Mouse (Mus musculus) heart, postnatal 36 days (tissue): ENCODE measurements around the gene Iqcg. TPM values are rescaled to one million over a fixed set of nuclear protein-coding genes. Genes with fewer than 3 reads are reported as not detected.
"Not testable (repeated sequence)": the region's sequence is repeated elsewhere in the genome, so short reads cannot be mapped to it uniquely, and the experiment has no call there.

Experiments
- DNase-seq, 2 experiments: peaks; one replicate each; pipeline ENCODE4 v3.0.0; 2021 to 2022
- intact Hi-C: fragments of 180-260 bp; cut with DNase I; formaldehyde crosslinking; loops from one replicate; pipeline ENCODE4 v1.15.1; 2025
- total RNA-seq, 2 experiments: library from RNA; stranded (reverse); gene quantifications; 2 replicates each; pipeline ENCODE4 v1.2.3; 2021

The Iqcg gene
- total RNA-seq, 2 experiments from 2014 or later: 0.33 to 0.60 TPM

- DNase-seq, intact Hi-C loops: not testable (repeated sequence)
Observed at GRCm38 (mm10) chr16:33054927-33055326, 1.1 kb downstream of the Iqcg start.

- no peak for DNase-seq
- intact Hi-C loops: no loop called here
Observed at GRCm38 (mm10) chr16:33053141-33053540, 2.9 kb downstream of the Iqcg start.

GRCm38 (mm10) chr16:33049809-33050208, 6.2 kb downstream of the Iqcg start:
- intact Hi-C loops: no loop called here
- DNase-seq: no peak

GRCm38 (mm10) chr16:33048686-33049085, 7.3 kb downstream of the Iqcg start:
- no peak for DNase-seq
- intact Hi-C loops: no loop called here

- intact Hi-C loops: no loop called here
- DNase-seq: no peak
Observed at GRCm38 (mm10) chr16:33048004-33048403, 8.0 kb downstream of the Iqcg start.

- intact Hi-C loops: no loop called here
- DNase-seq: no peak
Observed at GRCm38 (mm10) chr16:33043268-33043667, 12.8 kb downstream of the Iqcg start.

GRCm38 (mm10) chr16:33042682-33043081, 13.3 kb downstream of the Iqcg start:
- intact Hi-C loops: no loop called here
- no peak for DNase-seq

- DNase-seq: no peak
- intact Hi-C loops: no loop called here
Observed at GRCm38 (mm10) chr16:33036006-33036405, 20.0 kb downstream of the Iqcg start.

GRCm38 (mm10) chr16:33026357-33026756, 29.7 kb downstream of the Iqcg start:
- no peak for DNase-seq
- intact Hi-C loops: no loop called here

GRCm38 (mm10) chr16:33024456-33025104, 31.4 kb downstream of the Iqcg start:
- intact Hi-C loops: loop anchor here (2.0 kb wide), 1 partner anchor 212 kb away; no protein-coding TSS in a partner anchor
- DNase-seq: no peak

- DNase-seq: peak; percentile 87 to 88
- intact Hi-C loops: loop anchor here (2.0 kb wide), 2 partner anchors 131 to 211 kb away; no protein-coding TSS in a partner anchor
Observed at GRCm38 (mm10) chr16:33023750-33024149, 32.3 kb downstream of the Iqcg start.

GRCm38 (mm10) chr16:33021381-33021780, 34.6 kb downstream of the Iqcg start:
- intact Hi-C loops: no loop called here
- DNase-seq: no peak

GRCm38 (mm10) chr16:33019117-33019770, 36.8 kb downstream of the Iqcg start:
- intact Hi-C loops: no loop called here
- DNase-seq: no peak

GRCm38 (mm10) chr16:33017677-33018349, 38.2 kb downstream of the Iqcg start:
- intact Hi-C loops: no loop called here
- no peak for DNase-seq

- intact Hi-C loops: no loop called here
- DNase-seq: no peak
Observed at GRCm38 (mm10) chr16:33015986-33016385, 40.0 kb downstream of the Iqcg start.

GRCm38 (mm10) chr16:33015396-33015907, 40.6 kb downstream of the Iqcg start:
- intact Hi-C loops: no loop called here
- no peak for DNase-seq

GRCm38 (mm10) chr16:33014921-33015320, 41.1 kb downstream of the Iqcg start:
- intact Hi-C loops: no loop called here
- DNase-seq: no peak

- intact Hi-C loops: no loop called here
- no peak for DNase-seq
Observed at GRCm38 (mm10) chr16:33013801-33014200, 42.2 kb downstream of the Iqcg start.

GRCm38 (mm10) chr16:33010166-33010565, 45.9 kb downstream of the Iqcg start:
- intact Hi-C loops: no loop called here

GRCm38 (mm10) chr16:33007436-33007835, 48.6 kb downstream of the Iqcg start:
- no peak for DNase-seq

More at GRCm38 (mm10) chr16:33010166-33010565, 45.9 kb downstream of the Iqcg start:
- no peak for DNase-seq

GRCm38 (mm10) chr16:33006888-33007287, 49.1 kb downstream of the Iqcg start:
- no peak for DNase-seq
- intact Hi-C loops: loop anchor here (5.0 kb wide), 1 partner anchor 100 kb away; no protein-coding TSS in a partner anchor

More at GRCm38 (mm10) chr16:33007436-33007835, 48.6 kb downstream of the Iqcg start:
- intact Hi-C loops: loop anchor here (5.0 kb wide), 1 partner anchor 100 kb away; no protein-coding TSS in a partner anchor
